In the genomic region with DNA sequence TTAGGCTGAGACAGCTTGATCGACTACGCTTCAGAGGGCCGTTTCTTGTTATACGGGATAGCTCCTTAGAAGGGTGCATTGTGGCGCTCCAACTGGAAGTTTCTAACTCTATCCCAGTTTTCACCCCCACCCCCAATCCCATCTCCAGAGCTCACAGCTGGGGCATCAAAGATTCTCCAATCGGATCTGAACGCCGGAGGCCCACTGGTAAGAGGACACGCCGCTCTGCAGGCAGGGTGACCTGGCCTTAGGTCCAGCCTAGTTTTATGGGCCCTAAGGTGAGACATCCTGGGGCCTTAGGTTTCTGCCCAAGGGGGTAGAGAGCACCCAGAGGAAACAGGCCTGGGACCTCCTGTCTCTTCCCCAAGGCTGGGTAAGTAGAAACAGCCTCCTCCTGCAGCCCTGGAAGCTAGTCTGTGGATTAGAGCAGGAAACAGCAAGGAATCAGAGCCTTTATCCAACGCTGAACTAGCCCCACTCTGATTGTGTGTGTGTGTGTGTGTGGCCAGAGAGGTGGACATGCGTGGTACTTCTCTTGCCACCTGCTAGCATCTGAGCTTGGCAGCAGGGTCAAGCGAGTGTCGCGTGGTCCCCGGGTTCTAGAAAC, we compare ENCODE assay signal across 9 mouse cellular contexts. TPM values are rescaled to one million over a fixed set of nuclear protein-coding genes. Genes with fewer than 3 reads are reported as not detected.
DNase-seq lines count a peak whose midpoint lies in the region; ATAC-seq and TF ChIP-seq lines count a peak whose summit lies in the region.
"Had no signal": no experiment of that assay in that cellular context is flagged by ENCODE, and none has a peak within 500 bp of the region (broad histone marks: within the 10 kb centered on the region; RNA-seq: fewer than 3 reads in every experiment).

No protein-coding gene starts in this region.

- intact Hi-C loops in heart, postnatal 14 days (cut with DNase I): no loop called here

- TF ChIP-seq EP300 in heart, postnatal 0 days (IDR thresholded peaks at IDR 0.05; ENCODE audit: low read depth): no peak

- WGBS in heart, embryonic 10.5 days: 5% methylated on average over 16 of the region's 16 CpGs
- WGBS in heart, postnatal 0 days: 13% methylated on average over 16 of the region's 16 CpGs
- WGBS in midbrain, embryonic 12.5 days: 2% methylated on average over 16 of the region's 16 CpGs

- H3K36me3 ChIP-seq in heart, embryonic 10.5 days: no peaks in the 10 kb centered on the region
- H3K36me3 ChIP-seq in heart, postnatal 0 days (replicated peaks; ENCODE audit: control insufficient read depth, insufficient read depth, low read length): no peaks in the 10 kb centered on the region
- H3K36me3 ChIP-seq in midbrain, embryonic 12.5 days: no peaks in the 10 kb centered on the region; the same call in 1 of the 2 replicates

- H3K4me1 ChIP-seq in heart, embryonic 10.5 days: peaks cover 41% of the 10 kb centered on the region
- H3K4me1 ChIP-seq in heart, postnatal 0 days (ENCODE audit: control insufficient read depth, insufficient read depth): peaks cover 25% of the 10 kb centered on the region
- H3K4me1 ChIP-seq in midbrain, embryonic 12.5 days: peaks cover 66% of the 10 kb centered on the region

- ATAC-seq in heart, postnatal 0 days (ENCODE audit: insufficient read depth, low read depth): no peak
- no peak for ATAC-seq in midbrain, embryonic 12.5 days (ENCODE audit: low FRiP score, low read depth)
- ATAC-seq in inflammation-experienced regulatory T-cells, adult 6 months: no peak

- DNase-seq in heart, embryonic 10.5 days (ENCODE audit: low spot score): no peak
- DNase-seq in heart, postnatal 14 days: no peak
- DNase-seq in ES-CJ7 (ENCODE audit: low read depth, low spot score): peak; percentile 21
- no peak for DNase-seq in heart, postnatal 0 days (ENCODE audit: low spot score)
- DNase-seq in thymus, postnatal 25 days: no peak
- no peak for DNase-seq in Muller cell, postnatal 12 days (ENCODE audit: inconsistent ontology term)
- DNase-seq: gastrocnemius, postnatal 25 days had no signal

- TF ChIP-seq CTCF in heart, postnatal 0 days (IDR thresholded peaks at IDR 0.05; ENCODE audit: low read depth): no peak

- no peaks in the 10 kb centered on the region for H3K9me3 ChIP-seq in heart, embryonic 10.5 days
- no peaks in the 10 kb centered on the region for H3K9me3 ChIP-seq in heart, postnatal 0 days (replicated peaks; ENCODE audit: control insufficient read depth, low read length)
- H3K9me3 ChIP-seq in midbrain, embryonic 12.5 days: no peaks in the 10 kb centered on the region

- H3K4me2 ChIP-seq in heart, postnatal 0 days (ENCODE audit: low read depth, low read length): peak overlapping the region; percentile 55
- H3K4me2 ChIP-seq in midbrain, embryonic 12.5 days (replicated peaks): peak overlapping the region; percentile 73

- H3K4me3 ChIP-seq in heart, embryonic 10.5 days: peak overlapping the region; percentile 60
- H3K4me3 ChIP-seq in heart, postnatal 0 days (ENCODE audit: low read depth, low read length): peak overlapping the region; percentile 35
- peak overlapping the region; percentile 68 for H3K4me3 ChIP-seq in midbrain, embryonic 12.5 days

- no peak overlapping the region for H3K9ac ChIP-seq in heart, postnatal 0 days (replicated peaks; ENCODE audit: low read depth, low read length)
- peak overlapping the region; percentile 86 for H3K9ac ChIP-seq in midbrain, embryonic 12.5 days (replicated peaks)

- H3K27me3 ChIP-seq in heart, embryonic 10.5 days (ENCODE audit: insufficient read depth, poor library complexity, severe bottlenecking): peaks cover 96% of the 10 kb centered on the region
- H3K27me3 ChIP-seq in heart, postnatal 0 days (ENCODE audit: control insufficient read depth, insufficient read depth, low read length): peaks cover 88% of the 10 kb centered on the region
- peaks cover 27% of the 10 kb centered on the region for H3K27me3 ChIP-seq in midbrain, embryonic 12.5 days

- H3K27ac ChIP-seq in heart, embryonic 10.5 days: no peak overlapping the region
- no peak overlapping the region for H3K27ac ChIP-seq in heart, postnatal 0 days (ENCODE audit: low read depth)
- H3K27ac ChIP-seq in midbrain, embryonic 12.5 days (replicated peaks): peak overlapping the region; percentile 93

RNA-seq across cellular contexts. Expression of gene Rfx4, which starts 3.8 kb away (rescaled TPM):
- 0.36 TPM in 1 of 2 replicates, not detected in the other for polyA plus RNA-seq in heart, embryonic 10.5 days (2016; fragmentation: Nextera tagmentation; extraction: Ambion mirVana)
- under 1 TPM; 0.07 to 0.19 TPM for total RNA-seq in heart, postnatal 14 days (2021)
- not detected in 2 replicates for total RNA-seq in heart, postnatal 0 days (2014; rRNA removed; ENCODE audit: low replicate concordance)
- not detected in 2 replicates for polyA plus RNA-seq in heart, postnatal 0 days (2015; fragmentation: Nextera tagmentation; extraction: Ambion mirVana)
- polyA plus RNA-seq in midbrain, embryonic 12.5 days (2016; fragmentation: Nextera tagmentation; extraction: Ambion mirVana): 53.5 and 56.0 TPM in 2 replicates
- under 1 TPM in 1 of 3 experiments, not detected in 2; 0.18 TPM for polyA plus RNA-seq in inflammation-experienced regulatory T-cells, adult 6 months (2017; shearing (Covaris generic))
- total RNA-seq: gastrocnemius, postnatal 25 days had no signal

Comparison
In these comparisons a context has a peak if more than half of its experiments do, and no peak if none do; other contexts are left out.
1. RNA of gene Rfx4, which starts 3.8 kb away (polyA plus RNA-seq): 53.5 to 56.0 TPM in midbrain, embryonic 12.5 days; 0.36 TPM in heart, embryonic 10.5 days, 0.18 TPM in inflammation-experienced regulatory T-cells, adult 6 months and not detected in heart, postnatal 0 days; every median in the first group is over 10 times any median in the second.
2. Peak in every context shown above with its lines, with median percentiles within 50 percentile points of each other: H3K4me3 ChIP-seq.